Mouse (Mus musculus) testis, adult 2 months (tissue): ENCODE data around the gene Mxra7.

Experiments
- CTCF ChIP-seq: fragments of 200-500 bp; IDR thresholded peaks from 2 replicates; pipeline ENCODE4 v1.5.1; 2012; ENCODE audit warnings: low read depth, mild to moderate bottlenecking, inconsistent platforms, low read length, moderate library complexity; ENCODE audit not compliant: control insufficient read depth, insufficient read depth, insufficient replicate concordance
- POLR2A ChIP-seq: fragments of 200-500 bp; IDR thresholded peaks from 2 replicates; pipeline ENCODE4 v1.6.1; 2012; ENCODE audit warnings: low read depth, mild to moderate bottlenecking, inconsistent platforms, low read length, moderate library complexity; ENCODE audit not compliant: control insufficient read depth

GRCm38 (mm10) chr11:116764946-116765345, 62.9 kb downstream of the Mxra7 start:
- TF ChIP-seq POLR2A (no peak), CTCF (no peak)
